Mouse (Mus musculus) liver, postnatal 0 days (tissue): ENCODE results near the gene Cnnm2.

ENCODE experiments used
- CTCF ChIP-seq: sonication (generic); IDR thresholded peaks from 2 replicates; pipeline ENCODE4 v1.5.1; 2016; ENCODE audit warnings: antibody characterized with exemption, low read depth
- EP300 ChIP-seq: IDR thresholded peaks from 2 replicates; pipeline ENCODE4 v1.6.1; 2016; ENCODE audit warnings: antibody characterized with exemption, low read depth, mild to moderate bottlenecking

DNA sequence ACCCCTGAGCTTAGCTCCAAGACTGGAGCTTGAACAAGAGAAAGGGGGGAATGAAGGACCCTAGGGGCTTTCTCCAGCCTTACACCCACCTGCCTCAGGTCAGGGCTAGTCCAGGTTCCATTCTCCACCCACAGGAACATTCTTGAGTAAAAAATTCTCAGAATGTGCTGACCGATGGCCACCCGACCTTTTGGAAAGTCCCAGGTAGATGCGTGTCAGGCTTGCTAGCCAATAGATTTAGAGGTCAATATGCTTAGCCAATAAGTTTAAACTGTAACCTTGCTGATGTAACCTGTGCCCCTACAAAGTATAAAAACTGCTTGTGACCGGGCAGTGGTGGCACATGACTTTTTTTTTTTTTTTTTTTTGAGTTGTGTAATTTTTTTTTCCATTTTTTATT, 5.2 kb upstream of the Cnnm2 start:
- no peak for TF ChIP-seq CTCF
- TF ChIP-seq EP300: no peak
